Mouse (Mus musculus): ENCODE measurements at regions not wholly inside any gene's neighbourhood (a gene's known extent, or its start where the extent isn't known, plus 50 kb on each side); places are given as distances from the start of the nearest gene placed in this dataset.

DNA sequence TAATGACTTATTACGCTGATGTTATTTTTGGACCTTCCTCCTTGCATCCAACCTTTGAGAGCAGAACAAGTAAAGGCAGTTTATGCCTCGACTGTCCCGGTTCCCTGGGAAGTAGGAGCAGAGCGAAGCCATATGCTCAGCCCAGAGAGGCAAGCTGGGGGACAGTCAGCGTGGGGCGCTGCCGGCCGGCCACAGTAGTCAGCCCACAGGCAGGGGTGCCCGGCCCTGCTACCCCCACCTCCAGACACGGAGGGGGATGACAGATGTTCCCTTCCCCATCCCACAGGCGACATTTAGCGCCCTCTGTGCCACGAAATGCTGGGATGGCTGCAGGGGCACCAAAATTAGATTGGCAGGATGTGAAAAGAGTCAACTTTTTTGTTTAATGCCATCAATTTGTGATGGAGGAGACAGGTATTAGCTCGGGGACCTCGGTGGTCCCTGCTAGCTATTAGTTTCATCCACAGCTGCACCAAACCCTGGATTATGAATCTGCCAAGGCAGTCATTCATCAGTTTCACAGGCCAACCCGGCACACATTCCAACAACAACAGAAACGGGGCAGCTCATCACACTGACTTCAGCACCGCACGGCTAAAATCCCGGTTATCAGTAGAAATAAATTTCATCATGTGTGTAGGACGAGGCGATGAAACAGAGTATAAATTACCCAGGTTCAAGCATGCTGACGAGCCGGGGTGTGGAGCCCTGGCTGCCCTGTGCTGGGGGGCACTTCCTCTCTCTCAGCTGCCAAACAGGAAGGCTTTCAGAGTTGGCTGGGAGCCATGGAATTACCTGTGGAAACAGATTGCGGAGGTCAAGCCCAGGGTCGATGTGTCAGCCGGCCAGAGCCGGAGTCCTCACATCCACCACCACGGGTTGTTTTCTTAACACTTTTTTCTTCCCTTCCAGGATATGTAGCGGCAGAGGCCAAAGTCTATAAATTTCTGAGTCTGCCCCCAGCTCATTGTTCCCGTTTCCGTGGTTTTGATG is 392.3 kb upstream of the Mgmt start:
- ATAC-seq (ENCODE audit: extremely low read depth, insufficient number of reproducible peaks, low FRiP score, poor library complexity, severe bottlenecking) = no peak

DNA sequence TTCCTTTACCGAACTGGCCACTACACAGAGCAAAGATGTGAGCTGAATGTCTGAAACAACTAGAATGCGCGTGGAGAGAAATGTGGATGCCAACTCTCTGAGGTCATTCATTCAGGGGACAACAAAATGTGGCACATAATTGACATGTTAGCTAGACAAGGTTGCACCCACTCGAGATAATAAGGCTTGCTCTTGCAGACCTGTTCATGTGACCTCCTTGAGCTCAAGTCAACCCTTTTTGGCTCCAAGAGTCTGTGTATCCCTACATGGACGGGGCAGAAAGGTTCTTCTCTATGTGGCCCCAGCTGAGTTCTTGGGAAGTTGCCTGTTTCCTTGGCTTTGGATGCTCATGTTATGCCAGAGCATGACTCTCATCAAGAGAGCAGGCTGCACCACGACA is 383.0 kb upstream of the Mgmt start:
- ATAC-seq (ENCODE audit: extremely low read depth, insufficient number of reproducible peaks, low FRiP score, poor library complexity, severe bottlenecking) = no peak

DNA sequence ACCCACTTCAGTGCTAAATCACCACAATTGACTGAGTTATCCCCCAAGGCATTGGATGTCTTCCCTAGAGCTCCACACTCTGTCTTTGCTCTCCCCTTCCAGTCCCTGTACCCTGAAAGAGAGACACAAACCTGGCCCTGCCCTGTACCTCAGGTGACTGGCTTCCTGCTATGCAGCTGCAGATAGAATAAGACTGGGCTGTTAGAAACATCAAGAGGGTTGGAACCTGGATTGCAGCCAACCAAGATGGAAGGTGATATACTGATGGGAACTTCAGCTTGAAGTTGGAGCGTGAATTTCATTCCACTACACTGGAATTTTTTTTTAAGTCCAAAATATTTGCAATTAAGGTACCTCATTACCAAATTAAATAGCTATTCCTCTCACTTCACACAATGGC is 379.0 kb upstream of the Mgmt start:
- no peak for ATAC-seq (ENCODE audit: extremely low read depth, insufficient number of reproducible peaks, low FRiP score, poor library complexity, severe bottlenecking)

DNA sequence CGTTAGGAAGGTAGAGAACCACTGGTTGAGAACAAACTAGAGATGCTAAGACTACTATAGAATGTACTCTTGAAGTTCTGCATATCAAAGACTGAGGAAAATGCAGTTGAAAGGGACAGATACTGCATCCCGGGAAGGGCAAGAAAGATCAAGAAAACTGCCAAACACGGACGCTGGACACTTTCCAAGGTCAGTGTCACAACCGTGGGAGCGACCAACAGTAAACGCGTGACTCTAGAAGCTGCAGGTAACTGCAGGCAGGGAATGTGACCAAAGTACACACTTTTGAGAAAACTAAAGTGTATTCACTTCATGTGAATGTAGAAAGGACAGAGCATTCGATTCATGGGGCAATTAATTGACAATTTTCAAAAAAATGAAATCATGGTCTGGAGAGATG is 368.6 kb upstream of the Mgmt start:
- ATAC-seq (ENCODE audit: extremely low read depth, insufficient number of reproducible peaks, low FRiP score, poor library complexity, severe bottlenecking) = no peak

DNA sequence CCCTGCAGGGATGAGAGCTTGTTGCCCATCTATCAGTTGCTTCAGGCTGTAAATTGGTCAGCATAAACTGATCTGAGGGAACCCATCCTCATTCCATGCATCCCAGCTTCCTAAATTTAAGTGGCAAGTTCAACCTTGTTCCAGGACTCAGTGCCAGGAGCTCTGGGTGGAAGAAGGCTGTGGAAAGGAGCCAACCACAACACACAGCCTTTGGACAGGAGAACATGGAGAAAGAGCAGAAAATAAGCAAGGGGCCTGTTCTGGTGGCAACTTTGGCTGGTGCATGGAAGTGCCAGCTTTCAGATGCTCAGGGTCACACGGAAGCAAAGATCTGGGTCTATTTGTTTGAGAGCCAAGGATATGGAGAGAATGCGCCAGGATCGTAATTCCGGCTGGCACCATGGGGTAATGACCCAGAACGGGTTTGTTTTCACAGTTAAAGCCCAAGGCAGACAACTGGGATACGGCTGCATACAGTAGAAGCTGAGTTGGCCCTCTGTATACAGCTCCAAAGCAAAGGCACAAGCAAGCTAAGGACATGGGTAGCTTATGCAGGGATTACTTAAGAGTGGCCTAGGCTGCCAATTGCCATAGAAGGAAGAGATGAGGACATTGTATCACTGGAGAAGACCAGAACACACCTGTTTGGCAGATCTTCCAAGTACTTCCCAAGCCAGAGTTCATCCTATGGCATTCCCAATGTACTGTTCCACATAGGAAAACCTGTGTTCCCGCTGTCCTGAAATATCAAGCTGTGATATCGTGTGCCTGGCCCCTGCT is 364.2 kb upstream of the Mgmt start:
- ATAC-seq (ENCODE audit: extremely low read depth, insufficient number of reproducible peaks, low FRiP score, poor library complexity, severe bottlenecking) = no peak

DNA sequence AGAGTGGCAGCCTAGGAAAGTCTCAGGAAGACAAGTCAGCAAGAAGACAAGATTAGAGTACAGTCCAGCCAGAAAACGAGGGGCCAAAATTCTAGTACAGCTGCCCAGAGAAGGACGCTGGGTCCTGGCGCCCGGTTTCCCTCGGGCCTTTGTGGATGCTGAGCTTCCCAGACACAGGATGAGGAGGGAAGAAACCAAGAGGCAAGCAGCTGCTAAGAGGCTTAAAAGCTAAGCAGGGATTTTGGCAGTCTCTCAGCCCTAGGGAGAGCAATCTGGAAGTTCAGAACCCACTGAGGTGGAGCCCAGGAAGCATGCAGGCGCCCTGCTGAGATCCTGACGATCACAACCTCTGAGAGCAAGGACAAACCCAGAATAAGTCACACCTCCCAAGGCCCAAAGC is 363.1 kb upstream of the Mgmt start:
- ATAC-seq (ENCODE audit: extremely low read depth, insufficient number of reproducible peaks, low FRiP score, poor library complexity, severe bottlenecking) = no peak

DNA sequence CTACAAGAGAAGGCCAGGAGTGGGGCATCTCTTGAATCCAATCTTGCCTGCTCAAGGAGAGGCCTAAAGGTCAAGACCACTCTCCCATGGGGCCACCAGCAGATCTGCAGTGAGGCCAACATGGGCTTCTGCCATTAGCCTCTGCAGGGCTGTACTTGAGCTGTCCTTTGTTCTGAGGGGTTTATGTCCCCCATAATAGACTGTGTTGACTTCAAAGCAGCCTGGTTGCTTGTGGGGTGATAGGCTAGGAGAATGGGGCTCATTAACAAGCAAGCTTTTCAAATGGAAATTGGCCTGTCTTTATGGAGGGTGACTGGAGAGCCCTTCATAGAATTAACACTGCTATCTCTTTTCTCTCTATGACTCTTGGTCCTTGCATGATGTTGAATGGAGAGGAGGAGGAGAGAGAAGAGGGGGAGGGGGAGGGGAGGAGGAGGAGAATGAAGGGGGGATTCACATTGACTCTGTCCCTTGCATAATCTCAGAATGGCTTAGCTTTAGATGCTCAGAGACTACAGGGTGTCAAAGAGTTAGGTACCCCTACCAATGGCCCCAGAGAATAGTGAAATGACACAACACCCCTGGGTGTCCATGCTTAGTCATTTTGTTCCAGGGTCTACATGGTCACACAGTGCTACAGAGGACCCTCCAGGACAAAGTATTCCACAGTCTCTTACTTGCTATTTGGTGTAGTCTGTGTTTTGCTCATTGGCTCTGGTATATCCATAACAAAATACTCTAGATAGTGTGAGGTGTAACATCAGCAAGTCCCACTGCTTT is 352.3 kb upstream of the Mgmt start:
- ATAC-seq (ENCODE audit: extremely low read depth, insufficient number of reproducible peaks, low FRiP score, poor library complexity, severe bottlenecking) = no peak

DNA sequence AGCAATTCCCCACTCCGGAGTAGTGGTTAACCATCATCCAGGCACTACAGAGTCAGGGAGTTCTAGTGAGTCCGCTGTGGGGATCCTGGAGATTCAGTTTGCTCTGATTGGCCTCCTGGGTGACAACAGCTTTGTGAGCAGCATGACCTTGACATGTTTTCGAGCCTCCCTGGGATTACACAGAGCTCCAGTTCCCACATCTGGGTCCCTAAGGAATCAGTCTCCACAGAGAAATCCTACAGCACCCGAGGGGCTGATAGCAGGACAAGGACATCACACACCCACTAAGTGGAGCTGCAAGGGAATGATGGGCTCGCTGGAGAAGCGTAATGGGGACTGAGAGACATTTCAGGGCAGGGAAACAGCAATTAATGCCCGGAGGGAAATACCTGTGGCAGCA is 351.5 kb upstream of the Mgmt start:
- no peak for ATAC-seq (ENCODE audit: extremely low read depth, insufficient number of reproducible peaks, low FRiP score, poor library complexity, severe bottlenecking)

DNA sequence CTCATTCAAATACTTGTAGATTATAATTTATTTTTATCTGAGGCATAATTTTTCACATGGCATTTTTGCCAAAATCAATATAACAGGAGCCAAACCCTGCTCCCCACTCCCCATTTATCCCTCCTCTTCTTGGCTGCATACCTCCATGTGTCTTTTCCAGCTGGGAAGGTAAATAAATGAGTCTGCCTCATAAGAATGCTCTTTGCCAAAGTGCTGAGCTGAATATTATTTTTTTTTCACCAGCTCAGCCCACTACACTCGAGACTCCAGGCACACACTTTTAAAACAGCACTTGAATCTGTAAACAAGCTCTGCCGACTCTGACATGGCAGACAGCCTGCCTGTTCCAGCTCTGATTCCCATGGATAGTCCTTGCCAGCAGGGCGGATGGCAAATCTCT is 346.6 kb upstream of the Mgmt start:
- no peak for ATAC-seq (ENCODE audit: extremely low read depth, insufficient number of reproducible peaks, low FRiP score, poor library complexity, severe bottlenecking)

DNA sequence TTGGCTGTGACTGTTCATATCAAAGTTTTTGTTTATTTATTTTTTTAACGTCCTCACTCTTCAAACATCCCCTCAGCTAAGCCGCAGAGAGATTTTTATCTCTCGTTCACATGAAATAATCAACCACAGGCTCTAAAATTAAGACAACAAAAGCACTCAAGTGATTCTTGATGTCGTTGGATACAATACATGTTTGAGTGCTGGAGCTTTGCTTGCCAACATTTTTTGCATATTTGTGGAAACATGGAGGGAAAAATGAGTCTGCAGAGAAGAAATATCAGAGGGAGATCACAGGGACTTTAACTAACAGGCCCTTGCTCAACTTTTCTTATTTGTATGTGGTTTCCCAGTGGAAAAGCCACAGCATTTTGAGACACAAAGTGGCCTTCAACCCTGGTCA is 338.0 kb upstream of the Mgmt start:
- ATAC-seq (ENCODE audit: extremely low read depth, insufficient number of reproducible peaks, low FRiP score, poor library complexity, severe bottlenecking) = no peak

DNA sequence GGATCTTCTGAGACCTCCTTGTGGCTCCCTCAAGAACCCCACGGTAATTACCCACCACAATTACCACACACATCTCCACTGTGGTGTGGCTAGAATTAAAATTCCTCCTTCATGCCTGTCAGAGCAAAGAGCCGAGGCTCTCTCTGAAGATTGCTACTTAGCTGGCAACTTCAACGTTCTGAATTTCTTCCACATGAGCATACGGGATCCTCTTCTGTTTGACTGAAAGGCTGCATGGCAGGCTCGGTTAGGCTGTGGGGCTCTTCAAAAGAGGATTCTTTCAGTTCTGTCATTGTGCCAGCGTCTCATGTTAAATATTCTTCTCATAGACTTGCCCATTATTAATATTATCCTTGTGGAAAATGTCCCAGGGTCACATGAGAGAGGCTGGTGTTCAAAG is 334.9 kb upstream of the Mgmt start:
- ATAC-seq (ENCODE audit: extremely low read depth, insufficient number of reproducible peaks, low FRiP score, poor library complexity, severe bottlenecking) = no peak

DNA sequence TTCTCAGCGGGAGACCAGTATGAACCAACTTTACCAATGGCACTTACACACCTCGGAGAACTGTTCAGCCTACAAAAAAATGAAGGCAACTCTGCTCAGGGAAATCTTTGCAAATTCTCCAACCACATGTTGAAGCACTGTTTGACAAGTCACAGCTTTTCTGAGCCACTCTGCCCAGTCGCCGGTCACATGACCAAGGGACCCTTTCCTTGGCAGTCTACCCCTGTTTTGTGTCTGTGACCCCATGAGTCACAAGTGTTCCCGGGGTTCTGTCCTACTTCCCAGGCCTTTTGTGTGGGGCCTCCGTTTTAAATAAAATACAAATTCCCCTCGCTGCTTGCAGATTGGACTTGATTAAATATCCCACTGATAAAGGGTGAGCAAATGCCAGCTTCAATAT is 323.5 kb upstream of the Mgmt start:
- ATAC-seq (ENCODE audit: extremely low read depth, insufficient number of reproducible peaks, low FRiP score, poor library complexity, severe bottlenecking) = no peak

DNA sequence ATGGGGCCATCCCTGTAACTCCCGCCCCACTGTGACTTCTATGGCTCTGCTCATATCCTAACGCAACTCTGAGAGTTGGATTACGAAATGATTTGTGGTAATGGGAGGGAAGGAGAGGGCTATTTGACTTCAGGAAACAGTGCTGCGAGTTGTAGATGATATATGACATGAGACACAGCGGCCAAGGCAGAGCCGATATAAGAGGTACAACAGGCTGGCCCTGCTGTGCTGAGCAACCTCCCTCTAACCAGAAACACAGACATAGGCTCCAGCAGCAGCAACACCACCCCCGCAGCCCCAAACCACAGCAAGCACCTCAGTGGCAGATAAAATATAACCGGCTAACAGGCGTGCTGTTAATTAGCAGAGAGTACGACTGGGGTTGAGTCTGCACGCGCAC is 312.5 kb upstream of the Mgmt start:
- no peak for ATAC-seq (ENCODE audit: extremely low read depth, insufficient number of reproducible peaks, low FRiP score, poor library complexity, severe bottlenecking)

DNA sequence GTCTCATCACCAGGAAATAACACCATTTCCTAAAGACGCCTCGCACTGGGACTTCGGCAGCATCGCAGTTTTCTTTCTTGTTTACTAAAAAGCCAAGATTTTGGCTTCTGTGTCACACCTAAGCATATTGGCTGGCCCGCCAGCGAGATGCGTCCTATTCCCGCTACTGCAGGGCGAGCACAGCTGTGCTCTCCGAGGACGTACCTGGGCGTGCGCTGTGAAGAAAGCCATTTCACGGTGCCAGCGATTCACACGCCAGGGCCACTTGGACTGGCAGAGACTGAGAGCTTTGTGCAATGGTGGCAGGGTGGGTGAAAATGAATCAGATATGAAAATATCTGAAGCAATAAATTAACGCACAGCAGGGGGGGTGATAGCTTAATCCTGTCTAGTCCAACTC is 310.1 kb upstream of the Mgmt start:
- ATAC-seq (ENCODE audit: extremely low read depth, insufficient number of reproducible peaks, low FRiP score, poor library complexity, severe bottlenecking) = no peak

DNA sequence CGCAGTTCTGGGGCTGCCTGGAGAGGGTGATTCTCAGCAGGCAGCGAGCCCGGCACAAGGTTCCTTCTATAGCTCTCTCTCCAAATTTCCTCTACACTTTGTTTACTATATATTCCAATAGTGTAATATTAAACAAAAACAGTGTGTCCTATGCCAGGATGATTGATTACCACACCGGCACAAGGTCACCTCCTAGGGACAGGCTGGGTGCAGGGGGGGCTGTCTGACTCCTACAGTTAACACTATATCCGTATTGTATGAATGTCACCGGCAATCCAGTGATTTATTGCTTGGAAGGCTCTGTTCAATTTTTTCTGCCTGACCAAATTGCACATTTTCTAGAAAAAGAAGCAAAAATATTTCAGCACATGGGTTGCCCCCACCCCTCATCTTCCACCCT is 305.9 kb upstream of the Mgmt start:
- no peak for ATAC-seq (ENCODE audit: extremely low read depth, insufficient number of reproducible peaks, low FRiP score, poor library complexity, severe bottlenecking)

DNA sequence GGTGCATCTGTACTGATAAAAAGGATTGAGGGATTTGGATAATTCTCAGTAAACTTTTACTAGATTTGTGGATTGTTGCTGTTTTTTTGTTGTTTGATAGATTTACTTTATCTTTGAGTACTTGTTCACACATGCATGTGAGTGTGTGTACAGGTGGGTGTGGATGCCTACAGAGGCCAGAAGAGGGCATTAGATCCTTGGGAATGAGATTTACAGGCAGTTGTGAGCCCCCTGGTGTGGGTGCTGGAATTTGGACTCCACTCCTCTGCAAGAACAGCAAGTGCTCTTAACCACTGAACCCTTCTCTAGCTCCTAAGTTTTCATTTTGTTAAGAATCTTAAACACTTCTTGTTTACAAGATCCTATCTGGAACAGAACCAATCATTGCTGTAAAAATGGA is 303.5 kb upstream of the Mgmt start:
- ATAC-seq (ENCODE audit: extremely low read depth, insufficient number of reproducible peaks, low FRiP score, poor library complexity, severe bottlenecking) = no peak

DNA sequence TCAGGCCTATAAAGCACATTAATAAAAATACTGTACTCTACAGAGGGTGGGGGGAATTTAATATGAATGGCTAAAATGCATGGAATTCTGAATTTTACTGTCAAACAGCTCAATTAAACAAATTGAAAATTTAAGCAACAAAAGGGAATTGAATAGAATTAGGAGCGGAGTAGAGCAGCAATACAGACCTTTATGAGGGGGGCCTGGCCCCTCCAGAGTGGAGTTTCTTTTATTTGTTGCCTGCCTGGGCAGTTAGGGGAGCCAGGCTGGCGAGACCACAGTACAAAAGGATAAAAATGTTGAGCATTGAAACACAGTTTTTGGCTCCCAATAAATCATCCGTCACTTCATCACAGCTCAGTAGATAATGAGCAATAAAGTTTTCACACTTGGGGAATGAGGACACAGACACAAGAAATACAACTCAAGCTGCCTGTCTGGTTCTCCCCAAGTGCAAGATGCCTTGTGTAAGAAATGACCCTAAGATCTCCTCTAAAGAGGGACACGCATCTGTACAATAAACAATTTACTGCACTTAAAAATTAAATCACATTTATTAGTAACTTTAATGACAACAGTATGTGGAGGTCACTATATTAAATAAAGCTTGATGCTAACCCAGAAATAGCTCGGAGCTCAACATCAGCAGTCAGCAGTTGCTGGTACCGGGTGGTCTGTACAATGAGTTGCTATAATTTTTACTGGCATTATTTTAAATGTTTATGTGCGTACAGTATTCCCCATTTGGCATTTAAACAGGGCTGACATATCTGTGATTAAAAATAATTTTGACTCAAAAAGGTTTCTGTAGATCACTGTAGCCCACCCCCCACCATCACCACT is 286.9 kb upstream of the Mgmt start:
- ATAC-seq (ENCODE audit: extremely low read depth, insufficient number of reproducible peaks, low FRiP score, poor library complexity, severe bottlenecking) = no peak

DNA sequence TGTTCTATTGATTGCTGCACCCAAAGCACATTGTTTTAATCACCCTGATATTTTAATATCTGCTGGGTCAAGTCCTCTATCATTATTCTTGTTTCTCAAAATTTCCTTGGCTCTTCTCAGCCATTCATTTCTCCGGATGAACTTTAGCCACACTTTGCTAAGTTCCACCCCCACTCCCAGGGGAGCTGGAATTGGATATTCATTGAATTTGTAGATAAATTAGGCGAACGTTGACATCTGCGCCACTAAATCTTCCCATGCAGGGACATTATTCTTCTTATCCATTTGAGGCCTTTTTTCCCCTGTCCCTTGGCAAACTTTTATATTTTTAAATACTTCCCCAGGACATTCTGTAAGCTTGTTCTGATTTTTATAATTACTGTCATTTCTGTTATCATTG is 280.9 kb upstream of the Mgmt start:
- no peak for ATAC-seq (ENCODE audit: extremely low read depth, insufficient number of reproducible peaks, low FRiP score, poor library complexity, severe bottlenecking)

DNA sequence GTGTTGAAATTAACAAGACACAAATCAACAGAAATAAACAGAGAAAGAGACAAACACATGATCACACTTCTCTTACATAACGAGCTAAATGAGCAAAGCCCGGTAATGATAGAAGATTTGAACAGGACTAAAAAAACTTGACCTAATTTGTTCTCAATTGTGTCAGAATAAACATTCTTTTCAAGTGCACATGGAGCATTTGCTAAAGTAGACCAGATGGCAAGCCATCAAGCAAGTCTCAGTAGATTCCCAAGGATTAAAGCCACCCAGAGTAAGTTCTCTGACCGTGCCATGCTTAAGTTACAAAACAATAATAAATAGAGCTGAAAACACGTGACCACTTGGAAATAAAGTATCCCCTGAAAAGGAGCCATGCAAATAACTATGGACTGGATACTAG is 269.9 kb upstream of the Mgmt start:
- no peak for ATAC-seq (ENCODE audit: extremely low read depth, insufficient number of reproducible peaks, low FRiP score, poor library complexity, severe bottlenecking)
